ENCODE assay signal across 8 mouse cellular contexts in the genomic region with DNA sequence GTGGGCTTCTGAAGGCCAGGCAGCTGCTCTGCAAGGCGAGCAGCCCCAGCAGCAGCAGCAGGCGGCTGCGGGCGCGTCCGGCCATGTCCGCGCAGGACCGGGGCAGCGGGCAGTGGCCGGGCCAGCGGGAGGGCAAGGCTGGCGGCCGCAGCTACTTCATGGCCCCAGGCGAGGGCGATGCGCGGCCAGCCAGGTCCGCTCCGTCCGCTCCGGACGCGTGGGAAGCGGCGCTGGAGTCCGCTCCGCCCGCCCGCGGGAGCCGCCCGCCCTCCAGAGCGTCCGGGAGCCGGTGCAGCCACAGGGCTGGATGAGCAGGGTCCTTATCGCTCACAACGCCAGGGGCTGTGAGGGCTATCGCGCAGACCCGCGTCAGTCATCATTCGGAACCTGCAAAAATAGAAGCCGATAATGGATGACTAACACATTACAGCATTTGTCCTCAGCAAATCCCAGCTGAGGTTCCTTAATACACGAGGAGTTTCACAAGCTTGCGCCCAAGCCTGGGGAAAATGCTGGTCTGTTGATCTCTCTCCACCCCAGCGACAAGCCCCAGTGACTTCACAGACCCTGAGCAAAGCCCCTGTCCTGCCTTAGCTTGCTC.
DNase-seq lines count a peak whose midpoint lies in the region; ATAC-seq and TF ChIP-seq lines count a peak whose summit lies in the region.

No protein-coding gene starts in this region.

- H3K9ac ChIP-seq in limb, embryonic 15.5 days, result peak overlapping the region; percentile 75
- H3K9ac ChIP-seq in midbrain, embryonic 15.5 days, result peak overlapping the region; percentile 83

- H3K27me3 ChIP-seq in thymus, adult 2 months (ENCODE audit: control insufficient read depth, insufficient read depth, low read length), result peaks cover 5% of the 10 kb centered on the region; the same call in 1 of the 2 replicates
- no peaks in the 10 kb centered on the region for H3K27me3 ChIP-seq in embryonic facial prominence, embryonic 10.5 days (replicated peaks; ENCODE audit: low read depth, poor library complexity, severe bottlenecking)
- no peaks in the 10 kb centered on the region for H3K27me3 ChIP-seq in limb, embryonic 15.5 days
- H3K27me3 ChIP-seq in midbrain, embryonic 15.5 days (replicated peaks), result no peaks in the 10 kb centered on the region

- no peak overlapping the region for H3K27ac ChIP-seq in thymus, adult 2 months (ENCODE audit: control insufficient read depth, insufficient read depth, low read length)
- peak overlapping the region; percentile 86 for H3K27ac ChIP-seq in embryonic facial prominence, embryonic 10.5 days (replicated peaks)
- peak overlapping the region; percentile 71 for H3K27ac ChIP-seq in limb, embryonic 15.5 days
- peak overlapping the region; percentile 88 for H3K27ac ChIP-seq in midbrain, embryonic 15.5 days

- no peak for TF ChIP-seq CTCF in thymus, adult 2 months (IDR thresholded peaks at IDR 0.05; ENCODE audit: borderline replicate concordance, control insufficient read depth, extremely low read depth, insufficient read depth, low read length, poor library complexity)

- TF ChIP-seq POLR2A in thymus, adult 2 months (IDR thresholded peaks at IDR 0.05; ENCODE audit: control insufficient read depth, extremely low read depth, insufficient read depth, low read length, poor library complexity), result no peak

- no peaks in the 10 kb centered on the region for H3K9me3 ChIP-seq in embryonic facial prominence, embryonic 10.5 days
- no peaks in the 10 kb centered on the region for H3K9me3 ChIP-seq in limb, embryonic 15.5 days
- H3K9me3 ChIP-seq in midbrain, embryonic 15.5 days, result no peaks in the 10 kb centered on the region

- no peaks in the 10 kb centered on the region; the same call in 1 of the 2 replicates for H3K4me1 ChIP-seq in thymus, adult 2 months (replicated peaks; ENCODE audit: control insufficient read depth, insufficient read depth, low read length)
- peaks cover 3% of the 10 kb centered on the region; the same call in 1 of the 2 replicates for H3K4me1 ChIP-seq in embryonic facial prominence, embryonic 10.5 days
- H3K4me1 ChIP-seq in limb, embryonic 15.5 days, result peaks cover 4% of the 10 kb centered on the region; the same call in 1 of the 2 replicates
- H3K4me1 ChIP-seq in midbrain, embryonic 15.5 days, result peaks cover 23% of the 10 kb centered on the region

- DNase-seq in thymus, adult 2 months, result peak; percentile 1
- DNase-seq in thymus, postnatal 0 days (ENCODE audit: low spot score), result no peak
- peak; percentile 78 for DNase-seq in embryonic facial prominence, embryonic 10.5 days (ENCODE audit: low spot score)
- DNase-seq in heart, adult 11 months, result peak; percentile 99
- DNase-seq in kidney, adult 18-20 months, result peak; percentile 81
- peak; percentile 38 for DNase-seq in telencephalon, adult 2 months (ENCODE audit: low read depth, low spot score)

- peak; percentile 83 for ATAC-seq in limb, embryonic 15.5 days (ENCODE audit: insufficient number of reproducible peaks, low FRiP score, low TSS enrichment, low read depth)
- ATAC-seq in midbrain, embryonic 15.5 days (replicated peaks), result peak; percentile 91

- H3K36me3 ChIP-seq in thymus, adult 2 months (ENCODE audit: control insufficient read depth, insufficient read depth, low read length), result no peaks in the 10 kb centered on the region
- no peaks in the 10 kb centered on the region for H3K36me3 ChIP-seq in embryonic facial prominence, embryonic 10.5 days (replicated peaks)
- H3K36me3 ChIP-seq in limb, embryonic 15.5 days, result no peaks in the 10 kb centered on the region
- H3K36me3 ChIP-seq in midbrain, embryonic 15.5 days (replicated peaks), result no peaks in the 10 kb centered on the region

- peak overlapping the region; percentile 67 for H3K4me2 ChIP-seq in limb, embryonic 15.5 days
- peak overlapping the region; percentile 72 for H3K4me2 ChIP-seq in midbrain, embryonic 15.5 days

- 5% methylated on average over 47 of the region's 47 CpGs for WGBS in thymus, adult 2 months
- under 1% methylated on average over 47 of the region's 47 CpGs for WGBS in embryonic facial prominence, embryonic 10.5 days
- WGBS in limb, embryonic 15.5 days, result under 1% methylated on average over 46 of the region's 47 CpGs
- under 1% methylated on average over 47 of the region's 47 CpGs for WGBS in midbrain, embryonic 15.5 days

- H3K4me3 ChIP-seq in thymus, adult 2 months (ENCODE audit: control insufficient read depth, insufficient read depth, low read length), result peak overlapping the region; percentile 28
- peak overlapping the region; percentile 74 for H3K4me3 ChIP-seq in embryonic facial prominence, embryonic 10.5 days
- peak overlapping the region; percentile 66 for H3K4me3 ChIP-seq in limb, embryonic 15.5 days
- peak overlapping the region; percentile 67 for H3K4me3 ChIP-seq in midbrain, embryonic 15.5 days
